Mouse (Mus musculus) brown adipose tissue, adult 24 weeks (tissue): ENCODE data around the gene Lhx6. TPM values are rescaled to one million over a fixed set of nuclear protein-coding genes. Genes with fewer than 3 reads are reported as not detected.
"Not testable (repeated sequence)": the region's sequence is repeated elsewhere in the genome, so short reads cannot be mapped to it uniquely, and the experiment has no call there.

Source experiments
- H3K27ac ChIP-seq: fragments of 200-500 bp; replicated peaks from 2 replicates; pipeline ENCODE4 v1.5.1; 2012; ENCODE audit warnings: low read depth, mild to moderate bottlenecking, low read length
- H3K4me1 ChIP-seq: fragments of 200-500 bp; 2 replicates; pipeline ENCODE4 v1.6.1; 2012; ENCODE audit warnings: low read length, mixed read lengths; ENCODE audit not compliant: control insufficient read depth, insufficient read depth, insufficient read length
- H3K4me3 ChIP-seq: fragments of 200-500 bp; 2 replicates; pipeline ENCODE4 v1.5.1; 2012; ENCODE audit warnings: low read depth, mild to moderate bottlenecking, low read length, moderate library complexity; ENCODE audit not compliant: insufficient read depth
- polyA plus RNA-seq: library from polyadenylated mRNA; stranded (reverse); fragments of >200 nt; gene quantifications from 2 replicates; pipeline ENCODE4 v1.2.4, GENCODE M21; 2012; ENCODE audit not compliant: missing spikeins, insufficient read depth, insufficient read length

Lhx6 gene
- 0.46 and 0.95 TPM in 2 replicates for polyA plus RNA-seq

GRCm38 (mm10) chr2:36104956-36105741 lies at the start of gene Lhx6:
Gene Lhx6, minus strand, starts transcription at chr2:36105408.
- Histone ChIP-seq H3K27ac (no peak within 1 kb of the TSS), H3K4me1 (peaks cover 11% of the 10 kb centered on the region)

DNA sequence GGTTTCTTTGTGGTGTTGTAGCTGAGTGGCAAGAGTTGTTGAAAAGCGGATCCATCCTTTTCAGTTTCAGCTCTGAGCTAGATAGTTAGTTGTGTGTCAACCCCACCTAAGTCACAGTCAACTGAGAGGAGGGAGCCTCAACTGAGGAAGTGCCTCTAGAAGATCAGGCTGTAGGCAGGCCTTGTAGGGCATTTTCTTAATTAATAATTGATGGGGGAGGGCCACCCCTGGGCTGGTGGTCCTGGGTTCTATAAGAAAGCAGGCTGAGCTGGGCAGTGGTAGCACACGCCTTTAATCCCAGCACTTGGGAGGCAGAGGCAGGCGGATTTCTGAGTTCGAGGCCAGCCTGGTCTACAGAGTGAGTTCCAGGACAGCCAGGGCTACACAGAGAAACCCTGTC lies 47.2 kb upstream of the Lhx6 start:
- not testable (repeated sequence) for H3K4me3 ChIP-seq, H3K27ac ChIP-seq, H3K4me1 ChIP-seq

More at GRCm38 (mm10) chr2:36104956-36105741, at the start of gene Lhx6:
- peak within 1 kb of the TSS; percentile 61 for H3K4me3 ChIP-seq

DNA sequence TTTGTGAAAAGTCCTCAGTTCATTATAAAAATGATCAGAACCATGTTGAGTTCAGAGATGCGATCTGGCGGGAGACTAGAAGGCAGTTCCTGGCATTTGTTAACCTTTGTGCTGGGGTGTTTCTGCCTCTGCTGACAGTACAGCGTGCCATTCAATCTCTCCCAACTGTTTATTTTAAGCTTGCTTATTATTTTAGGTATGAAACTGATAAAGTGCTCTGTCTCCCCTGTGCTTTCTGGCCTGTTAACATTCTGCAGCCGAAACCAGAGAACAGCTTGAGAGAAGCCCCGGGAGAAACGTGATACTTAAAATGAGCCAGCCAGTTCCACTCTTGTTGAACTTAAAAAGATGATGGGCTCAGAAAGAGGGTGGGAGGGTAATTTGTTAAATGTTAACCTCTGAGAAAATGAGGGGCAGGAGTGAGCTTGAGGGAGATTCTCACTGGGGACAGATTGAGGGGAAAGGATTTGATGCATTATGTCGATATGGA lies 43.7 kb upstream of the Lhx6 start:
- H3K4me1 ChIP-seq = no peaks in the 10 kb centered on the region
- no peak overlapping the region for H3K27ac ChIP-seq
- no peak overlapping the region for H3K4me3 ChIP-seq

DNA sequence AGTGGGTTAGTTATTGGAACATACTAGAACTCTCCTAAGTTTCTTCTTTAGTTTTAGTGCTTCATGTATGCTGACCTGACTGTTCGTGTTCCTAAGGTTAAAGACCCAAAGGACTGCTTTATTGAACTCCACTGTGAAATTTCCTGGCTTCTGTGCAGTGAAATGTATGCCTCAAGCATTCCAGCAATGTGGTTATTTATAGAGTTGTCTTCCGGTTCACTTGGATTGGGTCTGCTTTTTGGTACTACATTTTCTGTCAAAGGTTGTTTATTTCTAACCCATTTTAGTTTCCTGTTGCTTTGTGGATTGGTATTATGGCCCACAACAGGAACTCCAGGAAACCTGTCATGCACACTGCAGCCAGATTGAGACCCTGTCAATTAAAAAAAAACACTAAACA lies 33.9 kb upstream of the Lhx6 start:
- peaks cover 8% of the 10 kb centered on the region; the same call in 1 of the 2 replicates for H3K4me1 ChIP-seq
- H3K4me3 ChIP-seq = no peak overlapping the region
- peak overlapping the region; percentile 43; the same call in 1 of the 2 replicates for H3K27ac ChIP-seq

DNA sequence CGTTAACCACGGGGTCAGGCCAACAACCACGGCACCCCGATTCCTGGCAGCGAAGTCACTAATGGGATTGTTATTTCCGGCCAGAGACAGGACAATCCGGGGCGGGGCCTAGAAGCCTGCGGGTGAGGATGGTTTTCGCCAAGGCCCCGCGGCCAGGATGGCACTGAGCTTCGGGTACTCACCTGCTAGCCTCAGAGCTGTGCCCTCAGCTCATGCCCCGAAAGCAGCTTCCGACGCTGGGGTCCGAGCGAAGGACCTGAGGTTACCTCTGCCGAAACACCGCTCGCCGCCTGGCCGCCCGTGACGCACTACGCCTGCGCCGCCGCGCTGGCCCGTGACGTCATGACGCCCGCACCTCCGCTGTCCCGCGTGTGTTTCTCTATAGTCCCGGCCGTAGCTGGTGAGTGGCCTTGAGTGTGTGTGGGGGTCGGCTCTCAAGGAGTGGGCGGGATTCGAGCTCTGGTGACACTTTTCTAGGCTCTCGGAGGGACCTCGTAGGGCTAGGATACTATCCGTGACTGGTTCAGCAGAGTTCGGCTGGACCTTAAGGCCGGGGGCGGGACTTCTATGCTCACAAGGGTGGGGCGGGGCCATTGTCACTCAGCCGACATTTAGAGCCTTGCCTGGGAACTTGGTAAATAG lies 31.2 kb upstream of the Lhx6 start, which contains the start of the genes Mrrf and Rbm18:
Gene Mrrf (plus strand): TSS at position 90 of the 642 bp plus-strand sequence.
Gene Rbm18 (minus strand): TSS at position 474 of the 642 bp plus-strand sequence.
- Histone ChIP-seq H3K27ac (peak within 1 kb of the TSS; percentile 99), H3K4me1 (peaks cover 8% of the 10 kb centered on the region; the same call in 1 of the 2 replicates), H3K4me3 (peak within 1 kb of the TSS; percentile 87)

GRCm38 (mm10) chr2:36135887-36136286 lies 30.7 kb upstream of the Lhx6 start:
- Histone ChIP-seq H3K4me3 (peak overlapping the region; percentile 87), H3K27ac (peak overlapping the region; percentile 99), H3K4me1 (peaks cover 8% of the 10 kb centered on the region; the same call in 1 of the 2 replicates)

DNA sequence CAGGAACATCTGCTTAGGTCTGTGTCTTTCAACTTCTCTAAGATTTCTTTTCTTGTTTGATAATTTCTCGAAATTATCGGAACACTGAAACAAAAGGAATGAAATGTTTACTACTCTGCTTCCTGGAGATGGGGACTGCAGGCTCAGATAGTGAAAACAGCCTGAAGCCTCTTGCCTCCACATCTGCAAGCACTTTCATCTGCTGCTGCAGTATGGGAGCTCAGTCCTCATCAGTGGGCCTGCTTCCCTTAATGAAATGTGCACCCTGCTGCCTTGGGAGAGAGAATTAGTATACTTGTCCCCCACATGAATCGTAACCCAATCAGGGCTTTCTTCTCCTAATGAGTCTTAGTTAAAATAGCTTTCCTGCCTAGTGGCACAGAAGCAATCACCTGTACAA lies 23.8 kb upstream of the Lhx6 start:
- no peak overlapping the region for H3K4me3 ChIP-seq
- H3K27ac ChIP-seq = peak overlapping the region; percentile 58
- peaks cover 9% of the 10 kb centered on the region for H3K4me1 ChIP-seq

DNA sequence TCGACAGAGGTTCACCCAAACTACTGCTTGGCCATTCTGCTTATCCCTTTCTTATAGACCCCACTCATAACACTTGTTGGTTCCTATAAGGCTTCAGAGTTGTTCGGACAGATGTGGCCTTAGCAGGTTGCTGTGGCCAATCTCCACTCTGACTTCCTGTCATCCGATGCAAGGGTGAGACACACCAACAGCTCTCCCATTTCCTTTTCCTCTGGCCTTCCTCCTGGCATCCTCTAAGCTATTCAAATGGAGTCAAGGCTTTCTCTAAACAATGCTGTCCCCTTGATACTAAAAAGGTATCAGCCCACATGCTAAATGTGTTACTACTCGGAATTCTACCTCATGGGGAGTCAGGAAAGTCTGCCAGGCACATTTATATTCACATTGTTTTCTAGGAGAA lies 22.8 kb upstream of the Lhx6 start:
- no peak overlapping the region for H3K4me3 ChIP-seq
- peak overlapping the region; percentile 19 for H3K27ac ChIP-seq
- H3K4me1 ChIP-seq = peaks cover 9% of the 10 kb centered on the region

DNA sequence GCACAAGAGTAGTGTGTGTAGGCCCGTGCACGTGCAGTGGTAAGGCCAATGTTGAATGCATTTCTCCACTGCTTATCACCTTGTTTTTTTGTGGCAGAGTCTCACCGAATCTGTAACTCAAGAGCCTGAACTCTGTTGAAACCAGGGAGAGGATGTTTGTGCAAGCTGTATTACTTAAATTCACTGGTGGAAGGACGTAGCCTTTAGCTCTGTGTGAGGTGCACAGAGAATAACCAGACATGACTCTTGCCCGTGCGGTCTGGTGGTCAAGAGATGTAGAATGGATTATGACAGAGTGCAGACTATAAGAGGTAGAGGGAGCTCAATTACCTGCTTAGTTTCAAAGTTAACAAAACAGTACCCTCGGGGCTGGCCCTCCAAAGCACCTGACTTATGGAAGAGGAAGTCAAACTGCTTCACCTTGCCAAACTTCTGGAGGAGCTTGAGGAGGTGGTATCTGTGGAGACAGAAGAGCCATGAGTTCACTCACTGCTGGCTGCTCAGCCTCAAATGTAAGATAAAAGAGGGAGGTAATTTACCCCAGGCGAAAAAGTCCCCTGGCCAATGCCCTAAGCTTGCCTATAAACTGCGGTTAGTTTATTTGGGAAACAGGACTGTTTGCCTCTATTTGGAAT lies 21.7 kb upstream of the Lhx6 start:
- peaks cover 9% of the 10 kb centered on the region for H3K4me1 ChIP-seq
- no peak overlapping the region for H3K27ac ChIP-seq
- no peak overlapping the region for H3K4me3 ChIP-seq

DNA sequence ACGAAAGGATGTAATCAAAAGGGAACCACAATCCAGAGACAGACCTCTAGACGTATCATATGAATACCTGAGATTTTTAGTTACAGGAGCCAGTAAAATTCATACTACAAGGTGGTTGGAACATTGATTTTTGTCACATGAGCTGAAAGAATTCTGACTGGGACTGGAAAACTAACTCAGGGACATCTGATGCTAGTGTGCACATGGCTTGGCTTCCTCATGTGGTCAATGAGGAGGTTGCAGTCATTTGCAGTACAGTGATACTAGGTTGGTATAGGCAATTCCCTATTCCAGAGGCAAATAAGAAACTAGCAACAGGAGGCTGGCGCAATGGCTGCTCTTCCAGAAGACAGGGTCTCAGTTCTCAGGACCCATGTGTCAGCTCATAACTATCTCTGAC lies 7.4 kb upstream of the Lhx6 start:
- no peak overlapping the region for H3K27ac ChIP-seq
- no peak overlapping the region for H3K4me3 ChIP-seq
- H3K4me1 ChIP-seq = peaks cover 4% of the 10 kb centered on the region; the same call in 1 of the 2 replicates

GRCm38 (mm10) chr2:36108615-36109014 lies 3.4 kb upstream of the Lhx6 start:
- Histone ChIP-seq H3K4me3 (no peak overlapping the region), H3K27ac (no peak overlapping the region), H3K4me1 (peaks cover 8% of the 10 kb centered on the region)

GRCm38 (mm10) chr2:36104436-36104955 lies 712 bp downstream of the Lhx6 start:
- peaks cover 11% of the 10 kb centered on the region for H3K4me1 ChIP-seq
- peak overlapping the region; percentile 61 for H3K4me3 ChIP-seq
- no peak overlapping the region for H3K27ac ChIP-seq

DNA sequence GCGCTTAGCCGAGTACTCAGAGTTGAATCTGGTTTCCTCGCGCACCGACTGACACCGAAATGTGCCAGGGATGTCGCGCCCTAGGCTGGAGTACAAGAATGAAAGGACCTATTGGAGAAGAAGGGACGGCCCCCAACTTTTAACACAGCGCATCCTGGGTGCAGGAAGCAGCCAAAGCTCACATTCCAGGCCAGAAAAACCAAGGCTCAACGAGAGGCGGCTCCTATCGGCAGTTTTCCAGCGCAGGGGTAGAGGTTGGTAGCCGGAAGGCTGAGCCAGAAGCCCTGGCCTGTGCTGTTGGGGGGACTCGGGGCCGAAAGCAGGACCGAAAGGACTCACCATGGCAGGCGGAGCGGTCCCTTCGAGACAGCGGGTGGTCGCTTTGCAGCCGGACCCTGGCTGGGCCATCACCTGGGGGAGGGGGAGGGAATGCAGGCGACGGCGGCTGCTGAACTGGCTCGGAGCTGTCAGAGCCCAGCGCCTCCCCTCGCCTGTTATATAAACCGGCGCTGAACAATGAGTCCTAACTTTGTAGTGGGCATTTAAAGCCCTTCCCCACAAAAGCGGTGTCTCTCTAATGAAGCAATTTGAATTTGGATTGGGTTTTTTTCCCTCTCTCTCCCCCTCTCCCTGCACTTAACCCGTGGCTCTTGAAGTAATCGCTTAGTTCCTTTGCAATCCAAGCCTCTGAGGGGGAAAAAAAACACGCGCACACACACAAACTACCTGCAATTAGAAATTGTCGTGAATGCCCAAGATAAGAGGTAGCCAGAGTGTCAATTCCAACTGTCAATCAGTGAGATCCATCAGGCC lies 1.4 kb downstream of the Lhx6 start:
- Histone ChIP-seq H3K4me3 (peak overlapping the region; percentile 61), H3K4me1 (peaks cover 11% of the 10 kb centered on the region), H3K27ac (no peak overlapping the region)

GRCm38 (mm10) chr2:36103069-36103554 lies 2.1 kb downstream of the Lhx6 start:
- H3K27ac ChIP-seq = no peak overlapping the region
- peak overlapping the region; percentile 61 for H3K4me3 ChIP-seq
- H3K4me1 ChIP-seq = peaks cover 11% of the 10 kb centered on the region
